Mouse (Mus musculus) CH12.LX (cell line): ENCODE data around the gene Nfe2l1. TPM values are rescaled to one million over a fixed set of nuclear protein-coding genes. Genes with fewer than 3 reads are reported as not detected.
"Not testable (repeated sequence)": the region's sequence is repeated elsewhere in the genome, so short reads cannot be mapped to it uniquely, and the experiment has no call there.

Experiments used
- DNase-seq: peaks from one replicate; pipeline ENCODE4 v3.0.0-alpha.2; 2013; ENCODE audit errors: extremely low read depth
- H3K27ac ChIP-seq: 2 replicates; pipeline ENCODE4 v1.5.1; 2012; ENCODE audit warnings: low read depth, mild to moderate bottlenecking, control low read depth, moderate library complexity; ENCODE audit not compliant: insufficient read depth
- H3K27me3 ChIP-seq: replicated peaks from 2 replicates; pipeline ENCODE3; 2012; ENCODE audit warnings: inconsistent platforms
- H3K36me3 ChIP-seq, 2 experiments: replicated peaks in 1 of 2; 2 replicates each; pipeline versions ENCODE3 to v1.6.1; 2012; ENCODE audit warnings: inconsistent platforms in 1 of 2, low read length in 1 of 2, mild to moderate bottlenecking in 1 of 2, mixed read lengths in 1 of 2, moderate library complexity in 1 of 2; ENCODE audit not compliant: control insufficient read depth in 1 of 2, insufficient read depth in 1 of 2
- H3K4me1 ChIP-seq, 2 experiments: 2 replicates each; pipeline ENCODE4 v1.6.1; 2012; ENCODE audit warnings: inconsistent platforms in 1 of 2, moderate library complexity in 1 of 2; ENCODE audit not compliant: insufficient read depth in 2 of 2, control insufficient read depth in 1 of 2
- H3K4me2 ChIP-seq: 2 replicates; pipeline ENCODE4 v1.6.1; 2012; ENCODE audit warnings: low read depth, mild to moderate bottlenecking, control low read depth; ENCODE audit not compliant: poor library complexity, insufficient read depth, severe bottlenecking
- H3K4me3 ChIP-seq, 3 experiments: fragments of 150-350 bp in 1 of 3; sonication (generic) in 1 of 3; replicated peaks in 1 of 3; 2 replicates each; pipeline versions ENCODE3 to v1.5.1; 2011 to 2012; ENCODE audit warnings: low read depth in 2 of 3, low read length in 2 of 3, mild to moderate bottlenecking in 2 of 3, moderate library complexity in 2 of 3, control low read depth in 1 of 3, improper control_type of control experiment in 1 of 3, inconsistent platforms in 1 of 3, mixed read lengths in 1 of 3; ENCODE audit not compliant: poor library complexity in 1 of 3
- H3K79me2 ChIP-seq: replicated peaks from 2 replicates; pipeline ENCODE4 v1.6.1; 2012; ENCODE audit warnings: mild to moderate bottlenecking, moderate library complexity; ENCODE audit not compliant: control insufficient read depth, poor library complexity, insufficient read depth, severe bottlenecking; ENCODE audit errors: extremely low read depth
- H3K9ac ChIP-seq: 2 replicates; pipeline ENCODE4 v1.6.1; 2012; ENCODE audit warnings: low read depth, mild to moderate bottlenecking, control low read depth, moderate library complexity; ENCODE audit not compliant: insufficient read depth
- H3K9me3 ChIP-seq: replicated peaks from 2 replicates; pipeline ENCODE3; 2012; ENCODE audit warnings: low read length, inconsistent platforms, mixed read lengths
- BHLHE40 ChIP-seq: IDR thresholded peaks from 2 replicates; pipeline ENCODE4 v1.6.1; 2011; ENCODE audit warnings: mild to moderate bottlenecking, low read depth, low read length, improper control_type of control experiment
- CTCF ChIP-seq, 2 experiments: IDR thresholded peaks in 1 of 2; conservative IDR thresholded peaks in 1 of 2; 2 replicates each; pipeline ENCODE4 v1.5.1; 2011 to 2012; ENCODE audit warnings: low read depth in 2 of 2, low read length in 2 of 2, improper control_type of control experiment in 1 of 2, inconsistent platforms in 1 of 2, mild to moderate bottlenecking in 1 of 2, moderate library complexity in 1 of 2
- IRF4 ChIP-seq: IDR thresholded peaks from 2 replicates; pipeline ENCODE4 v1.6.1; 2014; ENCODE audit warnings: low read depth, mild to moderate bottlenecking, inconsistent platforms, low read length, improper control_type of control experiment
- MAFK ChIP-seq: IDR thresholded peaks from 2 replicates; pipeline ENCODE4 v1.6.1; 2011; ENCODE audit warnings: low read length, improper control_type of control experiment; ENCODE audit not compliant: insufficient replicate concordance
- MXI1 ChIP-seq: IDR thresholded peaks from 2 replicates; pipeline ENCODE4 v1.6.1; 2011; ENCODE audit warnings: mild to moderate bottlenecking, low read depth, low read length, improper control_type of control experiment
- PAX5 ChIP-seq: IDR thresholded peaks from 2 replicates; pipeline ENCODE4 v1.6.1; 2012; ENCODE audit warnings: low read length, inconsistent platforms, mixed read lengths
- RAD21 ChIP-seq: IDR thresholded peaks from 2 replicates; pipeline ENCODE4 v1.6.1; 2011; ENCODE audit warnings: low read depth, mild to moderate bottlenecking, low read length, improper control_type of control experiment, moderate library complexity
- SIN3A ChIP-seq: IDR thresholded peaks from 2 replicates; pipeline ENCODE4 v1.6.1; 2012; ENCODE audit warnings: low read length, improper control_type of control experiment, inconsistent platforms
- SMC3 ChIP-seq: IDR thresholded peaks from 2 replicates; pipeline ENCODE4 v1.6.1; 2011; ENCODE audit warnings: low read depth, low read length, improper control_type of control experiment
- TCF12 ChIP-seq: IDR thresholded peaks from 2 replicates; pipeline ENCODE4 v1.6.1; 2014; ENCODE audit warnings: low read depth, mild to moderate bottlenecking, inconsistent platforms, low read length, improper control_type of control experiment
- USF1 ChIP-seq: IDR thresholded peaks from 2 replicates; pipeline ENCODE4 v1.6.1; 2014; ENCODE audit warnings: low read depth, mild to moderate bottlenecking, inconsistent platforms, low read length, improper control_type of control experiment
- ZMIZ1 ChIP-seq: IDR thresholded peaks from 2 replicates; pipeline ENCODE4 v1.6.1; 2012; ENCODE audit warnings: low read depth, mild to moderate bottlenecking, inconsistent platforms, low read length, improper control_type of control experiment
- ZNF384 ChIP-seq: IDR thresholded peaks from 2 replicates; pipeline ENCODE4 v1.6.1; 2012; ENCODE audit warnings: low read depth, low read length, improper control_type of control experiment, inconsistent platforms
- dilution Hi-C: fragments of 300-500 bp; cut with MboI; formaldehyde crosslinking; loops from 2 replicates; pipeline ENCODE4 v1.14.3; 2020; ENCODE audit warnings: low sequenced_read_pairs; ENCODE audit not compliant: extremely low pct_unique_long_range_greater_than_20kb, extremely low pct_ligation_motif_present
- in situ Hi-C: fragments of 300-500 bp; cut with MboI; formaldehyde crosslinking; loops from 3 replicates; pipeline ENCODE4 v1.14.3; 2019; ENCODE audit warnings: low sequenced_read_pairs, low pct_ligation_motif_present, low pct_unique_long_range_greater_than_20kb, mixed read lengths
- polyA plus RNA-seq: library from polyadenylated mRNA; unstranded; fragments of >175 nt; gene quantifications from 2 replicates; pipeline ENCODE4 v1.2.1, GENCODE M21; 2012; ENCODE audit warnings: low read depth; ENCODE audit not compliant: insufficient read length
- total RNA-seq, 2 experiments: library from RNA; depleted of rRNA; stranded (reverse); fragments of 300-350 nt in 1 of 2; fragments of >200 nt in 1 of 2; gene quantifications; 2 replicates each; pipeline ENCODE4 v1.2.3; 2012 to 2014

Gene Nfe2l1
- total and polyA plus RNA-seq, 3 experiments: 77.7 to 169 (median 145) TPM

GRCm38 (mm10) chr11:96849145-96849544 is 19.4 kb upstream of the Nfe2l1 start:
- in situ Hi-C loops, dilution Hi-C loops, H3K27ac ChIP-seq, H3K4me3 ChIP-seq, H3K9me3 ChIP-seq, DNase-seq, H3K79me2 ChIP-seq, H3K9ac ChIP-seq, H3K36me3 ChIP-seq, H3K4me1 ChIP-seq: not testable (repeated sequence)
- peak; percentile 72 for TF ChIP-seq ZNF384
- TF ChIP-seq CTCF (conservative IDR thresholded peaks at IDR 0.05 in 1 of 2, IDR thresholded peaks at IDR 0.05 in 1 of 2; ENCODE audit: low read depth in 2 of 2, low read length in 2 of 2): 0 out of 4 replicates have a peak, but pooled peaks of 1 of the 2 experiments have one; percentile 18
- peaks cover 14% of the 10 kb centered on the region for H3K27me3 ChIP-seq
- peak overlapping the region; percentile 58 for H3K4me2 ChIP-seq

GRCm38 (mm10) chr11:96848694-96849093 is 18.9 kb upstream of the Nfe2l1 start:
- Histone ChIP-seq H3K79me2 (no peaks in the 10 kb centered on the region), H3K36me3 (no peaks in the 10 kb centered on the region), H3K27me3 (peaks cover 10% of the 10 kb centered on the region), H3K4me3 (no peak overlapping the region), H3K4me2 (no peak overlapping the region), H3K4me1 (peaks cover 4 to 9% of the 10 kb centered on the region in 2 experiments), H3K9ac (no peak overlapping the region), H3K9me3 (peaks cover 6% of the 10 kb centered on the region), H3K27ac (no peak overlapping the region)
- in situ Hi-C loops: no loop called here
- dilution Hi-C loops: no loop called here
- no peak for TF ChIP-seq USF1
- TF ChIP-seq RAD21: no peak
- TF ChIP-seq MAFK: no peak
- TF ChIP-seq PAX5: no peak
- no peak for DNase-seq

GRCm38 (mm10) chr11:96847240-96847639 is 17.5 kb upstream of the Nfe2l1 start:
- H3K4me3 ChIP-seq: no peak overlapping the region
- H3K27ac ChIP-seq: no peak overlapping the region
- peaks cover 6% of the 10 kb centered on the region for H3K9me3 ChIP-seq
- peaks cover 6% of the 10 kb centered on the region for H3K27me3 ChIP-seq
- H3K36me3 ChIP-seq: no peaks in the 10 kb centered on the region
- dilution Hi-C loops (no loop called here), in situ Hi-C loops (no loop called here)
- no peak for DNase-seq
- H3K9ac ChIP-seq: no peak overlapping the region
- TF ChIP-seq USF1 (no peak), ZMIZ1 (no peak), SIN3A (no peak), CTCF (conservative IDR thresholded peaks at IDR 0.05 in 1 of 2, IDR thresholded peaks at IDR 0.05 in 1 of 2; ENCODE audit: low read depth in 2 of 2, low read length in 2 of 2) (no peak), MXI1 (no peak), BHLHE40 (no peak), IRF4 (no peak), MAFK (no peak), SMC3 (no peak), TCF12 (no peak)
- TF ChIP-seq, all 38 proteins: peak for 0
- no peaks in the 10 kb centered on the region for H3K79me2 ChIP-seq
- no peak overlapping the region for H3K4me2 ChIP-seq
- peaks cover 4 to 9% of the 10 kb centered on the region in 2 experiments for H3K4me1 ChIP-seq
